Mouse (Mus musculus) kidney, adult 8-10 months (tissue): ENCODE measurements at regions not wholly inside any gene's neighbourhood (a gene's known extent, or its start where the extent isn't known, plus 50 kb on each side); places are given as distances from the start of the nearest gene placed in this dataset.

Source experiments
- DNase-seq, 2 experiments: peaks; one replicate each; pipeline ENCODE4 v3.0.0; 2022

- DNase-seq = no peak
Observed at GRCm38 (mm10) chr3:144011456-144012025, 193.5 kb downstream of the Lmo4 start.

- peak; percentile 4 to 15 for DNase-seq
Observed at GRCm38 (mm10) chr3:144010558-144010957, 194.5 kb downstream of the Lmo4 start.

- no peak for DNase-seq
Observed at GRCm38 (mm10) chr3:144007111-144007619, 197.9 kb downstream of the Lmo4 start.

- no peak for DNase-seq
Observed at GRCm38 (mm10) chr3:143997909-143998308, 207.1 kb downstream of the Lmo4 start.

- DNase-seq = no peak
Observed at GRCm38 (mm10) chr3:143995045-143995444, 210.0 kb downstream of the Lmo4 start.

GRCm38 (mm10) chr3:143988991-143989390 is 216.0 kb downstream of the Lmo4 start:
- DNase-seq = no peak

- no peak for DNase-seq
Observed at GRCm38 (mm10) chr3:143988037-143988436, 217.0 kb downstream of the Lmo4 start.

GRCm38 (mm10) chr3:143986798-143987197 is 218.2 kb downstream of the Lmo4 start:
- DNase-seq = no peak

GRCm38 (mm10) chr3:143986200-143986506 is 218.9 kb downstream of the Lmo4 start:
- no peak for DNase-seq

- DNase-seq = peak; percentile 13 to 16
Observed at GRCm38 (mm10) chr3:143985349-143986199, 219.4 kb downstream of the Lmo4 start.

GRCm38 (mm10) chr3:143978703-143979102 is 226.3 kb downstream of the Lmo4 start:
- peak; percentile 14 to 20 for DNase-seq

GRCm38 (mm10) chr3:143977886-143978447 is 227.1 kb downstream of the Lmo4 start:
- no peak for DNase-seq

- DNase-seq = no peak
Observed at GRCm38 (mm10) chr3:143973582-143973981, 231.4 kb downstream of the Lmo4 start.

- DNase-seq = peak; percentile 36 to 55
Observed at GRCm38 (mm10) chr3:143972351-143972750, 232.7 kb downstream of the Lmo4 start.

- peak; percentile 14 to 29 for DNase-seq
Observed at GRCm38 (mm10) chr3:143970771-143971170, 234.2 kb downstream of the Lmo4 start.

GRCm38 (mm10) chr3:143955508-143955907 is 249.5 kb downstream of the Lmo4 start:
- no peak for DNase-seq

GRCm38 (mm10) chr3:143954822-143955221 is 250.2 kb downstream of the Lmo4 start:
- DNase-seq = no peak

- no peak for DNase-seq
Observed at GRCm38 (mm10) chr3:143952289-143952688, 252.7 kb downstream of the Lmo4 start.

GRCm38 (mm10) chr3:143949656-143950055 is 255.4 kb downstream of the Lmo4 start:
- DNase-seq = no peak

GRCm38 (mm10) chr3:143949026-143949637 is 255.9 kb downstream of the Lmo4 start:
- DNase-seq = no peak

GRCm38 (mm10) chr3:143947938-143948267 is 257.1 kb downstream of the Lmo4 start:
- DNase-seq = no peak

- no peak for DNase-seq
Observed at GRCm38 (mm10) chr3:143947079-143947937, 257.7 kb downstream of the Lmo4 start.
